Mouse (Mus musculus): ENCODE data around the gene Haus3. TPM values are rescaled to one million over a fixed set of nuclear protein-coding genes. Genes with fewer than 3 reads are reported as not detected.

The Haus3 gene
- polyA plus RNA-seq (2015; fragmentation: Nextera tagmentation; extraction: Ambion mirVana) = 8.8 and 12.1 TPM in 2 replicates

GRCm38 (mm10) chr5:34168950-34169891 is at the start of gene Haus3, which contains the start of gene Poln:
Gene Haus3, minus strand, starts transcription at chr5:34169527.
Gene Poln, minus strand, starts transcription at chr5:34169448.

DNA sequence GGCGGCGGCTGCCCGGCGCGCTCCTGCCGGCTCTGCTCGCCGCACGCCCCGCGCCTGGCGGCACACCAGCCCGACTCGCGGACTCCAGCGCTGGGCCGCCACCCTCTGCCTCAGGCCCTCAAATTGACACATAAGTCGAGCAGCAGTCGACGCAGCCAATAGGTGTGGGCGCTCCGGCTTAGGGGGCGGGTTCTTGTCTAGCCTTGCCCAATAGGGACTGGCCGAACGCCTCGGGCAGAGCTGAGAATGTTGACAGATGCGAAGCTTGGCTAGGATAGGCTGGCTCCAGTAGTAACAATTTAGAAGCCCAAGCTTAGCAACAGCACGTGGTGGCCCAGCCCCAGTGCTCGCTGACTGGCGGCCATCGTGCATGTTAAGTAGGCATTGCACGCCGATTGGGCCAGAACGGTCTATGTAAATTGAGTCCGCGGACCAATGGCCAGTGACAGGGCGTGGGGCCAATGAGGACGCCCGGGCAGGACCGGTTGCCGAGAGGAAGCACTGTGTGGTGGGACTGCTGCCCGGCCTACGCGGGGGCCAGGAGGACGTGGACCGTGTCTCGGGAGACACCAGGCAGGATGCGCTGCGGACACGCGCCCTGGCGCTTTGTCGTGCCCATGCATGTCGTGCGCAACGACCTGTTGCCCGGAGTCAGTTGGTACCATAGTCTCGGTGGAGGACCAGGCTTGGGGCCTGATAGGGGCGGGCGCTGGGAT is 18.4 kb upstream of the Haus3 start, which contains the start of gene Mxd4:
Gene Mxd4, minus strand, starts transcription at position 120 of the 716 bp plus-strand sequence.

Other genes starting within 250 kb of the Haus3 start
- gene Nelfa, start 233.1 kb downstream of the Haus3 start, polyA plus RNA-seq (2015; fragmentation: Nextera tagmentation; extraction: Ambion mirVana) = 20.8 and 22.4 TPM in 2 replicates
- gene Gm1673, start 186.1 kb downstream of the Haus3 start, polyA plus RNA-seq (2015; fragmentation: Nextera tagmentation; extraction: Ambion mirVana) = 18.5 and 23.2 TPM in 2 replicates
- gene Nat8l, start 173.5 kb downstream of the Haus3 start, polyA plus RNA-seq (2015; fragmentation: Nextera tagmentation; extraction: Ambion mirVana) = 0.28 and 1.8 TPM in 2 replicates
- 3.9 and 7.0 TPM in 2 replicates for gene Poln, start 79 bp downstream of the Haus3 start, polyA plus RNA-seq (2015; fragmentation: Nextera tagmentation; extraction: Ambion mirVana)
- 23.3 and 24.8 TPM in 2 replicates for gene Mxd4, start 18.2 kb upstream of the Haus3 start, polyA plus RNA-seq (2015; fragmentation: Nextera tagmentation; extraction: Ambion mirVana)
- gene Zfyve28, start 118.9 kb upstream of the Haus3 start, polyA plus RNA-seq (2015; fragmentation: Nextera tagmentation; extraction: Ambion mirVana) = 0.62 and 0.85 TPM in 2 replicates
- not detected in 2 replicates for gene Cfap99, start 119.1 kb upstream of the Haus3 start, polyA plus RNA-seq (2015; fragmentation: Nextera tagmentation; extraction: Ambion mirVana)
- 48.1 and 55.3 TPM in 2 replicates for gene Rnf4, start 166.8 kb upstream of the Haus3 start, polyA plus RNA-seq (2015; fragmentation: Nextera tagmentation; extraction: Ambion mirVana)
- 5.1 and 5.7 TPM in 2 replicates for gene Fam193a, start 200.4 kb upstream of the Haus3 start, polyA plus RNA-seq (2015; fragmentation: Nextera tagmentation; extraction: Ambion mirVana)

Data from skeletal muscle tissue, postnatal 0 days (tissue).